Mouse (Mus musculus) forebrain, embryonic 14.5 days (tissue): ENCODE results near the gene Ilvbl. TPM values are rescaled to one million over a fixed set of nuclear protein-coding genes. Genes with fewer than 3 reads are reported as not detected.

Source experiments
- ATAC-seq: fragments of 200-750 bp; cut with Nextera tagmentation; 2 replicates; pipeline ENCODE4 v1.8.0; 2017; ENCODE audit warnings: mild to moderate bottlenecking, moderate library complexity
- DNase-seq: peaks from one replicate; pipeline ENCODE4 v3.0.0-alpha.2; 2015; ENCODE audit warnings: low spot score
- H3K27ac ChIP-seq: fragments of 300-500 bp; sonication (generic); 2 replicates; pipeline ENCODE4 v1.5.1; 2014; ENCODE audit warnings: low read depth, mild to moderate bottlenecking, control low read depth, low read length, moderate library complexity
- H3K27me3 ChIP-seq: fragments of 300-500 bp; sonication (generic); replicated peaks from 2 replicates; pipeline ENCODE4 v1.6.1; 2014; ENCODE audit warnings: low read length, control low read depth, mixed read lengths; ENCODE audit not compliant: control insufficient read depth, insufficient read depth
- H3K36me3 ChIP-seq: fragments of 300-500 bp; sonication (generic); 2 replicates; pipeline ENCODE4 v1.6.1; 2014; ENCODE audit warnings: low read length, control low read depth; ENCODE audit not compliant: control insufficient read depth, insufficient read depth
- H3K4me1 ChIP-seq: fragments of 300-500 bp; sonication (generic); 2 replicates; pipeline ENCODE4 v1.6.1; 2014; ENCODE audit warnings: antibody characterized with exemption, low read length, control low read depth; ENCODE audit not compliant: control insufficient read depth, insufficient read depth
- H3K4me2 ChIP-seq: fragments of 300-500 bp; sonication (generic); 2 replicates; pipeline ENCODE4 v1.6.1; 2014; ENCODE audit warnings: mild to moderate bottlenecking, control low read depth, low read length
- H3K4me3 ChIP-seq: fragments of 300-500 bp; sonication (generic); 2 replicates; pipeline ENCODE4 v1.5.1; 2014; ENCODE audit warnings: low read depth, low read length, control low read depth
- H3K9ac ChIP-seq: fragments of 300-500 bp; sonication (generic); 2 replicates; pipeline ENCODE4 v1.6.1; 2014; ENCODE audit warnings: mild to moderate bottlenecking, low read length, control low read depth, moderate library complexity
- H3K9me3 ChIP-seq: fragments of 300-500 bp; sonication (generic); replicated peaks from 2 replicates; pipeline ENCODE4 v1.6.1; 2016; ENCODE audit warnings: low read length, control low read depth, mixed read lengths; ENCODE audit not compliant: control insufficient read depth
- WGBS: fragments of 180-500 bp; shearing (Covaris S2); extraction: QIAGEN DNeasy Blood & Tissue Kit; methylation state at CpG from one replicate; pipeline ENCODE4 v1.1.7; 2014; 5-methylcytosine and 5-hydroxymethylcytosine counted together
- polyA plus RNA-seq: library from polyadenylated mRNA; unstranded; fragments of >200 nt; fragmentation: Nextera tagmentation; extraction: Ambion mirVana; gene quantifications from 2 replicates; pipeline ENCODE4 v1.2.1, GENCODE M21; 2014

Gene Ilvbl
- polyA plus RNA-seq, 1 experiment from 2014 or later = 29.3 TPM

- H3K4me2 ChIP-seq = no peak overlapping the region
- H3K9ac ChIP-seq = no peak overlapping the region
- no peak for ATAC-seq
- H3K27ac ChIP-seq = no peak overlapping the region
- H3K4me3 ChIP-seq = no peak overlapping the region
- no peaks in the 10 kb centered on the region for H3K27me3 ChIP-seq
- no peak for DNase-seq
- H3K36me3 ChIP-seq = 0 out of 2 replicates have a peak, but pooled peaks cover 3% of the 10 kb centered on the region
- 0 out of 2 replicates have a peak, but pooled peaks cover 4% of the 10 kb centered on the region for H3K4me1 ChIP-seq
- WGBS = 61% methylated on average over 3 of the region's 3 CpGs
- H3K9me3 ChIP-seq = no peaks in the 10 kb centered on the region
These were observed 920 bp upstream of the Ilvbl start for GRCm38 (mm10) chr10:78573226-78573625.

- DNase-seq (no peak), ATAC-seq (peak; percentile 54; the same call in 1 of the 2 replicates)
- Histone ChIP-seq H3K4me1 (0 out of 2 replicates have a peak, but pooled peaks cover 4% of the 10 kb centered on the region), H3K9ac (peak overlapping the region; percentile 67), H3K4me3 (peak overlapping the region; percentile 54), H3K27me3 (no peaks in the 10 kb centered on the region), H3K27ac (peak overlapping the region; percentile 74; the same call in 1 of the 2 replicates), H3K4me2 (peak overlapping the region; percentile 74), H3K9me3 (no peaks in the 10 kb centered on the region), H3K36me3 (peaks cover 13% of the 10 kb centered on the region; the same call in 1 of the 2 replicates)
- WGBS = 15% methylated on average over 13 of the region's 13 CpGs
These were observed 1.0 kb downstream of the Ilvbl start for GRCm38 (mm10) chr10:78575105-78575632.

- no peak overlapping the region for H3K27ac ChIP-seq
- ATAC-seq = peak; percentile 8; the same call in 1 of the 2 replicates
- H3K9me3 ChIP-seq = no peaks in the 10 kb centered on the region
These were observed 1.5 kb downstream of the Ilvbl start for GRCm38 (mm10) chr10:78575690-78576089.

GRCm38 (mm10) chr10:78576435-78577184 lies 2.5 kb downstream of the Ilvbl start:
- 92% methylated on average over 16 of the region's 16 CpGs for WGBS

More at GRCm38 (mm10) chr10:78575690-78576089, 1.5 kb downstream of the Ilvbl start:
- peaks cover 13% of the 10 kb centered on the region; the same call in 1 of the 2 replicates for H3K36me3 ChIP-seq
- peak; percentile 71 for DNase-seq
- 0 out of 2 replicates have a peak, but pooled peaks cover 4% of the 10 kb centered on the region for H3K4me1 ChIP-seq
- WGBS = 43% methylated on average over 2 of the region's 2 CpGs
- no peaks in the 10 kb centered on the region for H3K27me3 ChIP-seq
- H3K4me2 ChIP-seq = peak overlapping the region; percentile 74
- H3K9ac ChIP-seq = no peak overlapping the region
- H3K4me3 ChIP-seq = no peak overlapping the region

GRCm38 (mm10) chr10:78578204-78578603 lies 4.1 kb downstream of the Ilvbl start:
- H3K4me1 ChIP-seq = 0 out of 2 replicates have a peak, but pooled peaks cover 4% of the 10 kb centered on the region
- 66% methylated on average over 3 of the region's 3 CpGs for WGBS
- H3K27ac ChIP-seq = no peak overlapping the region
- H3K9me3 ChIP-seq = no peaks in the 10 kb centered on the region
- no peak overlapping the region for H3K9ac ChIP-seq
- no peak overlapping the region for H3K4me3 ChIP-seq
- H3K4me2 ChIP-seq = no peak overlapping the region
- DNase-seq = no peak
- no peak for ATAC-seq
- no peaks in the 10 kb centered on the region for H3K27me3 ChIP-seq
- peaks cover 22% of the 10 kb centered on the region; the same call in 1 of the 2 replicates for H3K36me3 ChIP-seq

More at GRCm38 (mm10) chr10:78576435-78577184, 2.5 kb downstream of the Ilvbl start:
- DNase-seq (no peak), ATAC-seq (no peak)
- H3K4me3 ChIP-seq = no peak overlapping the region
- H3K9me3 ChIP-seq = no peaks in the 10 kb centered on the region
- peaks cover 13% of the 10 kb centered on the region; the same call in 1 of the 2 replicates for H3K36me3 ChIP-seq
- H3K4me2 ChIP-seq = no peak overlapping the region
- H3K27me3 ChIP-seq = no peaks in the 10 kb centered on the region
- H3K4me1 ChIP-seq = 0 out of 2 replicates have a peak, but pooled peaks cover 4% of the 10 kb centered on the region
- no peak overlapping the region for H3K27ac ChIP-seq
- no peak overlapping the region for H3K9ac ChIP-seq

- no peak for DNase-seq
- Histone ChIP-seq H3K27ac (no peak overlapping the region), H3K4me2 (no peak overlapping the region), H3K27me3 (no peaks in the 10 kb centered on the region), H3K9me3 (no peaks in the 10 kb centered on the region), H3K9ac (no peak overlapping the region), H3K36me3 (peaks cover 45% of the 10 kb centered on the region), H3K4me1 (no peaks in the 10 kb centered on the region), H3K4me3 (no peak overlapping the region)
- ATAC-seq = no peak
- WGBS = 90% methylated on average over 7 of the region's 7 CpGs
These were observed 7.0 kb downstream of the Ilvbl start for GRCm38 (mm10) chr10:78581121-78581520.

- DNase-seq (no peak), ATAC-seq (no peak)
- Histone ChIP-seq H3K27me3 (no peaks in the 10 kb centered on the region), H3K9ac (no peak overlapping the region), H3K36me3 (peaks cover 50% of the 10 kb centered on the region), H3K27ac (no peak overlapping the region), H3K4me2 (no peak overlapping the region), H3K4me1 (no peaks in the 10 kb centered on the region), H3K9me3 (no peaks in the 10 kb centered on the region), H3K4me3 (no peak overlapping the region)
- 79% methylated on average over 9 of the region's 9 CpGs for WGBS
These were observed 9.2 kb downstream of the Ilvbl start for GRCm38 (mm10) chr10:78583347-78583746.

- peaks cover 54% of the 10 kb centered on the region for H3K36me3 ChIP-seq
- no peak for DNase-seq
- 86% methylated on average over 3 of the region's 3 CpGs for WGBS
These were observed 9.8 kb downstream of the Ilvbl start for GRCm38 (mm10) chr10:78583939-78584338.

GRCm38 (mm10) chr10:78584996-78585395 lies 10.8 kb downstream of the Ilvbl start:
- no peaks in the 10 kb centered on the region for H3K9me3 ChIP-seq
- WGBS = 74% methylated on average over 1 of the region's 1 CpGs
- ATAC-seq = no peak
- DNase-seq = no peak
- no peak overlapping the region for H3K27ac ChIP-seq
- H3K4me1 ChIP-seq = no peaks in the 10 kb centered on the region
- H3K4me3 ChIP-seq = no peak overlapping the region
- H3K4me2 ChIP-seq = no peak overlapping the region
- H3K9ac ChIP-seq = no peak overlapping the region
- no peaks in the 10 kb centered on the region for H3K27me3 ChIP-seq
- peaks cover 47% of the 10 kb centered on the region for H3K36me3 ChIP-seq

More at GRCm38 (mm10) chr10:78583939-78584338, 9.8 kb downstream of the Ilvbl start:
- no peak overlapping the region for H3K9ac ChIP-seq
- no peaks in the 10 kb centered on the region for H3K4me1 ChIP-seq
- H3K9me3 ChIP-seq = no peaks in the 10 kb centered on the region
- H3K4me2 ChIP-seq = no peak overlapping the region
- no peak overlapping the region for H3K4me3 ChIP-seq
- no peak for ATAC-seq
- no peak overlapping the region for H3K27ac ChIP-seq
- H3K27me3 ChIP-seq = no peaks in the 10 kb centered on the region
